29 mouse cellular contexts compared by ENCODE assay signal in genomic region chr5:76924296-76924695, GRCm38 (mm10). TPM values are rescaled to one million over a fixed set of nuclear protein-coding genes. Genes with fewer than 3 reads are reported as not detected.
DNase-seq lines count a peak whose midpoint lies in the region; ATAC-seq and TF ChIP-seq lines count a peak whose summit lies in the region.
"Had no signal": no experiment of that assay in that cellular context is flagged by ENCODE, and none has a peak within 500 bp of the region (broad histone marks: within the 10 kb centered on the region; RNA-seq: fewer than 3 reads in every experiment).

No protein-coding gene starts in this region.

- no peak overlapping the region for H3K4me3 ChIP-seq in heart, postnatal 0 days (ENCODE audit: low read depth, low read length)
- H3K4me3 ChIP-seq in heart, embryonic 10.5 days = no peak overlapping the region
- H3K4me3 ChIP-seq in kidney, embryonic 15.5 days (replicated peaks) = no peak overlapping the region
- H3K4me3 ChIP-seq in midbrain, embryonic 11.5 days (ENCODE audit: low read depth, low read length) = no peak overlapping the region
- H3K4me3 ChIP-seq: embryonic facial prominence, embryonic 10.5 days; embryonic facial prominence, embryonic 13.5 days; erythroblast, embryonic 14.5 days; forebrain, embryonic 12.5 days; forebrain, embryonic 15.5 days; heart, embryonic 13.5 days; hindbrain, embryonic 12.5 days; hindbrain, embryonic 15.5 days; intestine, embryonic 15.5 days had no signal

- H3K9me3 ChIP-seq in heart, postnatal 0 days (replicated peaks; ENCODE audit: control insufficient read depth, low read length) = no peaks in the 10 kb centered on the region
- H3K9me3 ChIP-seq in heart, embryonic 10.5 days = no peaks in the 10 kb centered on the region
- H3K9me3 ChIP-seq in kidney, embryonic 15.5 days (replicated peaks) = peaks cover 11% of the 10 kb centered on the region
- peaks cover 12% of the 10 kb centered on the region; the same call in 1 of the 2 replicates for H3K9me3 ChIP-seq in midbrain, embryonic 11.5 days (ENCODE audit: control insufficient read depth, low read length)
- H3K9me3 ChIP-seq: embryonic facial prominence, embryonic 13.5 days; forebrain, embryonic 15.5 days; G1E; heart, embryonic 13.5 days; hindbrain, embryonic 15.5 days; intestine, embryonic 15.5 days had no signal

- TF ChIP-seq CTCF in heart, postnatal 0 days (IDR thresholded peaks at IDR 0.05; ENCODE audit: low read depth) = no peak

- DNase-seq in heart, postnatal 0 days (ENCODE audit: low spot score) = no peak
- no peak for DNase-seq in heart, embryonic 10.5 days (ENCODE audit: low spot score)
- no peak for DNase-seq in kidney, postnatal 14 days
- peak; percentile 59 for DNase-seq in R1 (ENCODE audit: low read depth, low spot score)
- no peak for DNase-seq in midbrain, embryonic 11.5 days (ENCODE audit: low spot score, missing footprints)
- DNase-seq: adrenal gland, adult 8-10 months; adrenal gland, postnatal 25 days; B cell, adult 2 months; cerebellum, adult 11-12 months; cerebellum, adult 8-10 months; cerebellum, postnatal 10 days; cerebellum, postnatal 36 days; embryo, embryonic 11 days; gastrocnemius, postnatal 25 days; heart, adult 18-20 months had no signal

- peaks cover 42% of the 10 kb centered on the region for H3K36me3 ChIP-seq in heart, postnatal 0 days (replicated peaks; ENCODE audit: control insufficient read depth, insufficient read depth, low read length)
- H3K36me3 ChIP-seq in heart, embryonic 10.5 days = peaks cover 77% of the 10 kb centered on the region
- peaks cover 73% of the 10 kb centered on the region for H3K36me3 ChIP-seq in kidney, embryonic 15.5 days
- H3K36me3 ChIP-seq in midbrain, embryonic 11.5 days (ENCODE audit: control insufficient read depth, insufficient read depth, low read length) = peaks cover 27% of the 10 kb centered on the region

- peak overlapping the region; percentile 64 for H3K27ac ChIP-seq in heart, postnatal 0 days (ENCODE audit: low read depth)
- no peak overlapping the region for H3K27ac ChIP-seq in heart, embryonic 10.5 days
- H3K27ac ChIP-seq in kidney, embryonic 15.5 days = peak overlapping the region; percentile 30; the same call in 1 of the 2 replicates
- H3K27ac ChIP-seq in midbrain, embryonic 11.5 days (ENCODE audit: low read depth, low read length) = no peak overlapping the region
- H3K27ac ChIP-seq: embryonic facial prominence, embryonic 10.5 days; forebrain, embryonic 12.5 days; forebrain, embryonic 15.5 days; heart, embryonic 13.5 days; hindbrain, embryonic 12.5 days; hindbrain, embryonic 15.5 days; intestine, embryonic 15.5 days had no signal

- no peak overlapping the region for H3K9ac ChIP-seq in heart, postnatal 0 days (replicated peaks; ENCODE audit: low read depth, low read length)
- H3K9ac ChIP-seq in kidney, embryonic 15.5 days = no peak overlapping the region
- no peak overlapping the region for H3K9ac ChIP-seq in midbrain, embryonic 11.5 days (ENCODE audit: low read length)
- H3K9ac ChIP-seq: embryonic facial prominence, embryonic 13.5 days; forebrain, embryonic 12.5 days; forebrain, embryonic 15.5 days; heart, embryonic 13.5 days; hindbrain, embryonic 12.5 days; hindbrain, embryonic 15.5 days; intestine, embryonic 15.5 days had no signal

- no peaks in the 10 kb centered on the region for H3K27me3 ChIP-seq in heart, postnatal 0 days (ENCODE audit: control insufficient read depth, insufficient read depth, low read length)
- H3K27me3 ChIP-seq in heart, embryonic 10.5 days (ENCODE audit: insufficient read depth, poor library complexity, severe bottlenecking) = no peaks in the 10 kb centered on the region
- H3K27me3 ChIP-seq in kidney, embryonic 15.5 days = no peaks in the 10 kb centered on the region
- no peaks in the 10 kb centered on the region for H3K27me3 ChIP-seq in midbrain, embryonic 11.5 days (ENCODE audit: control insufficient read depth, insufficient read depth, low read length)
- H3K27me3 ChIP-seq: CH12.LX; embryonic facial prominence, embryonic 13.5 days; forebrain, embryonic 12.5 days; forebrain, embryonic 15.5 days; heart, embryonic 13.5 days; hindbrain, embryonic 12.5 days; hindbrain, embryonic 15.5 days; intestine, embryonic 15.5 days; Patski had no signal

- no peak overlapping the region for H3K4me2 ChIP-seq in heart, postnatal 0 days (ENCODE audit: low read depth, low read length)
- H3K4me2 ChIP-seq in kidney, embryonic 15.5 days = no peak overlapping the region
- no peak overlapping the region for H3K4me2 ChIP-seq in midbrain, embryonic 11.5 days
- H3K4me2 ChIP-seq: forebrain, embryonic 12.5 days; forebrain, embryonic 15.5 days; heart, embryonic 13.5 days; hindbrain, embryonic 12.5 days; hindbrain, embryonic 15.5 days; intestine, embryonic 15.5 days had no signal

- 83% methylated on average over 1 of the region's 1 CpGs for WGBS in heart, postnatal 0 days
- WGBS in heart, embryonic 10.5 days = 97% methylated on average over 1 of the region's 1 CpGs
- 63% methylated on average over 1 of the region's 1 CpGs for WGBS in kidney, embryonic 15.5 days
- WGBS in midbrain, embryonic 11.5 days = 74% methylated on average over 1 of the region's 1 CpGs

- no peak for ATAC-seq in heart, postnatal 0 days (ENCODE audit: insufficient read depth, low read depth)
- no peak for ATAC-seq in kidney, embryonic 15.5 days (replicated peaks; ENCODE audit: low FRiP score)
- no peak for ATAC-seq in midbrain, embryonic 11.5 days (ENCODE audit: low FRiP score)
- ATAC-seq: activated CD4-positive, CD25-positive, alpha-beta regulatory T cell, adult 4 months; forebrain, embryonic 15.5 days; intestine, embryonic 15.5 days had no signal

- peaks cover 28% of the 10 kb centered on the region for H3K4me1 ChIP-seq in heart, postnatal 0 days (ENCODE audit: control insufficient read depth, insufficient read depth)
- peaks cover 19% of the 10 kb centered on the region for H3K4me1 ChIP-seq in heart, embryonic 10.5 days
- H3K4me1 ChIP-seq in kidney, embryonic 15.5 days = peaks cover 10% of the 10 kb centered on the region
- no peaks in the 10 kb centered on the region for H3K4me1 ChIP-seq in midbrain, embryonic 11.5 days (ENCODE audit: control insufficient read depth, insufficient read depth, low read length)
- H3K4me1 ChIP-seq: forebrain, embryonic 12.5 days; forebrain, embryonic 15.5 days; hindbrain, embryonic 12.5 days; hindbrain, embryonic 15.5 days; intestine, embryonic 15.5 days had no signal

- no peak for TF ChIP-seq EP300 in heart, postnatal 0 days (IDR thresholded peaks at IDR 0.05; ENCODE audit: low read depth)

RNA-seq across cellular contexts. Expression of gene Aasdh, which starts 19.0 kb away (rescaled TPM):
- total RNA-seq in heart, postnatal 0 days (2014; rRNA removed; ENCODE audit: low replicate concordance) = 12.1 and 16.4 TPM in 2 replicates
- 8.7 and 9.6 TPM in 2 replicates for polyA plus RNA-seq in heart, postnatal 0 days (2015; fragmentation: Nextera tagmentation; extraction: Ambion mirVana)
- polyA plus RNA-seq in heart, embryonic 10.5 days (2016; fragmentation: Nextera tagmentation; extraction: Ambion mirVana) = 14.8 and 21.3 TPM in 2 replicates
- polyA plus RNA-seq in kidney, embryonic 15.5 days (2015; fragmentation: Nextera tagmentation; extraction: Ambion mirVana) = 16.8 and 18.1 TPM in 2 replicates
- polyA plus RNA-seq in midbrain, embryonic 11.5 days (2014; fragmentation: Nextera tagmentation; extraction: Ambion mirVana) = 15.6 and 17.3 TPM in 2 replicates

RNA-seq across cellular contexts. Expression of gene Paics, which starts 26.8 kb away (rescaled TPM):
- 173 and 191 TPM in 2 replicates for total RNA-seq in heart, postnatal 0 days (2014; rRNA removed; ENCODE audit: low replicate concordance)
- polyA plus RNA-seq in heart, postnatal 0 days (2015; fragmentation: Nextera tagmentation; extraction: Ambion mirVana) = 168 and 171 TPM in 2 replicates
- 309 and 341 TPM in 2 replicates for polyA plus RNA-seq in heart, embryonic 10.5 days (2016; fragmentation: Nextera tagmentation; extraction: Ambion mirVana)
- polyA plus RNA-seq in kidney, embryonic 15.5 days (2015; fragmentation: Nextera tagmentation; extraction: Ambion mirVana) = 316 and 330 TPM in 2 replicates
- 417 and 427 TPM in 2 replicates for polyA plus RNA-seq in midbrain, embryonic 11.5 days (2014; fragmentation: Nextera tagmentation; extraction: Ambion mirVana)

RNA-seq across cellular contexts. Expression of gene Ppat, which starts 27.1 kb away (rescaled TPM):
- 15.7 and 16.2 TPM in 2 replicates for total RNA-seq in heart, postnatal 0 days (2014; rRNA removed; ENCODE audit: low replicate concordance)
- 20.2 and 24.2 TPM in 2 replicates for polyA plus RNA-seq in heart, postnatal 0 days (2015; fragmentation: Nextera tagmentation; extraction: Ambion mirVana)
- polyA plus RNA-seq in heart, embryonic 10.5 days (2016; fragmentation: Nextera tagmentation; extraction: Ambion mirVana) = 47.4 and 54.9 TPM in 2 replicates
- polyA plus RNA-seq in kidney, embryonic 15.5 days (2015; fragmentation: Nextera tagmentation; extraction: Ambion mirVana) = 40.1 and 43.6 TPM in 2 replicates
- 39.5 and 39.6 TPM in 2 replicates for polyA plus RNA-seq in midbrain, embryonic 11.5 days (2014; fragmentation: Nextera tagmentation; extraction: Ambion mirVana)

RNA-seq across cellular contexts. Expression of gene Srp72, which starts 50.2 kb away (rescaled TPM):
- 21.8 and 37.8 TPM in 2 replicates for total RNA-seq in heart, postnatal 0 days (2014; rRNA removed; ENCODE audit: low replicate concordance)
- 32.2 and 36.3 TPM in 2 replicates for polyA plus RNA-seq in heart, postnatal 0 days (2015; fragmentation: Nextera tagmentation; extraction: Ambion mirVana)
- 53.2 and 69.3 TPM in 2 replicates for polyA plus RNA-seq in heart, embryonic 10.5 days (2016; fragmentation: Nextera tagmentation; extraction: Ambion mirVana)
- polyA plus RNA-seq in kidney, embryonic 15.5 days (2015; fragmentation: Nextera tagmentation; extraction: Ambion mirVana) = 95.2 and 98.1 TPM in 2 replicates
- polyA plus RNA-seq in midbrain, embryonic 11.5 days (2014; fragmentation: Nextera tagmentation; extraction: Ambion mirVana) = 71.9 and 74.5 TPM in 2 replicates

Comparison
In these comparisons a context has a peak if more than half of its experiments do, and no peak if none do; other contexts are left out.
1. H3K27ac ChIP-seq: peak in heart, postnatal 0 days (single experiment) and kidney, embryonic 15.5 days (single experiment); none in heart, embryonic 10.5 days (single experiment) and midbrain, embryonic 11.5 days (single experiment).